Mouse (Mus musculus) adipocyte (in vitro differentiated cells): ENCODE results near the gene Ppfibp1.

Source experiments
- DNase-seq: peaks from one replicate; pipeline ENCODE4 v3.0.0-alpha.2; 2016; ENCODE audit warnings: low spot score

Ppfibp1 gene

GRCm38 (mm10) chr6:146995878-146996277, 107.6 kb downstream of the Ppfibp1 start:
- no peak for DNase-seq

GRCm38 (mm10) chr6:146997006-146997405, 108.7 kb downstream of the Ppfibp1 start:
- no peak for DNase-seq

- DNase-seq: no peak
Observed at GRCm38 (mm10) chr6:146998710-146999109, 110.4 kb downstream of the Ppfibp1 start.

DNA sequence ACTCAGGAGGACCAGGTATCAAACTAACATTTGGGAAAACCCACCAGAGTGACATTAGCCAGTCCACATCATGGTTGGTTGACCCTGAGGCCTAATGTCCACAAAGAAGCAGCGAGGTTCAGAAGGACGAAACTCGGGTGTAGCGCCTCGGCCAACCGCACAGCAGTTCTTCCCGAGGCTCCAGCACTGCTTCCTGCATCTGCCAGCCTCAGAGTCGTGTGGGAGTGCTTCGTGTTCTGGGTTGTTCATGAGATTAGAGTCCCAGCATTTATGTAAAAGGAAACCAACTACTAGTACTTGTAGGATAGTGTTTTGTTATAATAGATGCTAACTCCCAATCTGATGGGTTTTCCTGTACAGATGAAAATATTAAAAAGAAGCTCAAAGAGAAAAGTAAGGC, 111.0 kb downstream of the Ppfibp1 start:
- no peak for DNase-seq

DNA sequence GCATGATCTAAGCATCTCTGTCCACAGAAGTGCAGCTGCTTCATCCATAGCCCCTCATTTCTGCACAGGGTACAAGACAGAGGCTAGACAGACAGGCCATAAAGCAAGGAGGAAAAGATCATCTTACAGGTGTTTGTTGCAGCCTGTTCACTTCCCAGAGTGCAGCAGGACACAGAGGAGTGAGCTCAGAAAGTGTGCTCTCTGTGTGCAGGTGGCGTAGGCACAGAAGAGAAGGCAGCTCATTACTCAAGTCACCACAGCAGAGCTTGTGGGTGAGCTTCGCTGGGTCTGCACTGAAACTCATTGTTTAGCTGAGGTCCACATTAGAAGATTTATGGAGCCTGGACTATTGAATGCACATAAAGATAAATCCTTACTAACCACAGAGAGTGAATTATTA, 111.5 kb downstream of the Ppfibp1 start:
- no peak for DNase-seq

DNA sequence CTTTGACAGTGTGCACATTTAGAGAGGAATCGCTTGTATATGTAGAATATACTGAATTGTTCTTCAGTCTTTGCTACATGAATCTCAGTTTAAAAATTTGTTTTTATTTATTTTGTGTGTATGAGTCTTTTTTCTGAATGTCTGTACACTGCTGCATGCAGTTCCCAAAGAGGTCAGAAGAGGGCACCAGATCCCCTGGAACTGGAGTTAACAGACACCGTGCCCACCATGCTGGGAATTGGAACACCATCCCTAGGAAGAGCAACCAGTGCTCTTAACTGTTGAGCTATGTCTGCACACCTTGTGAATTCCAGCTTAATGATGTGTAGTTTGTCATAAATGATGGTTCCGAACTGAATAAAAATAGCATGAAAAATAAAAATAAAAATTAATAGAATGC, 119.9 kb downstream of the Ppfibp1 start:
- peak; percentile 46 for DNase-seq

DNA sequence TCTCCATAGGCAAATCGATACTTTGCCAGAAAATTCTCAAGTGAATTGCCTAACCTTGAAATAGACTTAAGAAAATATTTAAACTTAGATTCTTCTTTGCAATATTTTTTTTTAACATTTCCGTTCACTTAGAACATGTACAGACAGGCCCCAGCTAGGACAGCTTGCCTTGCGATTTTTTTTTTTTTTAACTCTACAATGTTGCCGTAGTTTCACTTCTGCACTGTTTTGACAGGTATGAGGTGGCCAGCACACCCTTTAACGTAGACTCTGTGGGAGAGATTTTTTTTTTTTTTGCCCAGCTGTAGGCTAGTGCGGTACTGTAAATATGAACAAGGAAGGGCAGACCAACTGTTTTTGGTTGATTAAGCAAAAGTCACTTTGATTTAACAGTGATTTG, 122.1 kb downstream of the Ppfibp1 start:
- no peak for DNase-seq

DNA sequence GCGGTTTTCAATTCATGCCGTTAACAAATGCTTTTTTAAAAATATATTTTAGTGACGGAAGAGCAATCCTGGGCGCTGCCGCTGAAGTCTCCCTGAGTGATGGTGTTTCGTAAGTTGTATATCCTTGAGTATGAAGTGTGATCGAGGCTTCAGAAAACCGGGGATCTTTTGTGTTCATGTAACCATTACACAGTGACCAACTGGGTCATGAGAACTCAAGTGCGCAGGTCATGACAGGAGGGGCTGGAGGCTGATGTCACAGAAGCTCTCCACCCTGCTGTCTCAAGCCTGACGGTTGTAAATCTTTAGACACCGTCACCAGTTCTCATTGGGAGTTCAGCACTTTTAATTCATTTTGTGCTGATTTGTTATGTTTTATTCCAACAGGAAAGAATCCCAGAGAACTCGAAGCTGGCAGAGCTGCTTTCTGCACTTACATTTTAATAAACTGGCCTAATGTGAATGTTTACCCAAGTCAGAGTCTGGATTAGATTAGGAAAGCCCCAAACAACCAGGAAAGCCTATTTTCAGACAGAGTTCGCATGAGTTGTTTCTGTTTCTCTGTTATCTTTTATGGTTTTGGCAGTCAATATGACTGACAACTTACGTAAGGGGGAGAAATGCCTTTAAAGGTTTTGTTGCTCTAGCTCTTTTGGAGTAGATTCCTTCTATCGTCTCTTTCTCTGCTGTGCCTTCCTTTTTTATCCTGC, 122.7 kb downstream of the Ppfibp1 start:
- peak; percentile 67 for DNase-seq

- DNase-seq: no peak
Observed at GRCm38 (mm10) chr6:147011555-147011954, 123.3 kb downstream of the Ppfibp1 start.

DNA sequence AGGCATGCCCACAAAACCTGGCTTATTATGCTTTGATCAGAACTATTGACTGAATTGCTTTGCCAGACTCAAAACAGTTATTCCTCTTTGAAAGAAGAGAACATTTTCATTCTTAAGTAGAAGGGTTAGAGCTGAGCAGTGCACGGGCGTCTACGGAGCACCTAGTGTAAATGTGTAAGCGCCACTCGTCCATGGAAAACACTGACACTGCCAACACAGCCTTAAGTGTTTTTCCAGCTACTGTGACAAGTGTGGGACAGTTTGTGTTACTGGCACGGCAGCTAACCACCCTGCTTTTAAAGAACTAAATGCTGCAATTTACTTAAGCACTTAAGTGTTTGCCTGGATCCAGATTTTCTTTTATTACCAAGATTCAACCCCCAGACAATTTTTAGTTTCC, 123.7 kb downstream of the Ppfibp1 start:
- DNase-seq: no peak

DNA sequence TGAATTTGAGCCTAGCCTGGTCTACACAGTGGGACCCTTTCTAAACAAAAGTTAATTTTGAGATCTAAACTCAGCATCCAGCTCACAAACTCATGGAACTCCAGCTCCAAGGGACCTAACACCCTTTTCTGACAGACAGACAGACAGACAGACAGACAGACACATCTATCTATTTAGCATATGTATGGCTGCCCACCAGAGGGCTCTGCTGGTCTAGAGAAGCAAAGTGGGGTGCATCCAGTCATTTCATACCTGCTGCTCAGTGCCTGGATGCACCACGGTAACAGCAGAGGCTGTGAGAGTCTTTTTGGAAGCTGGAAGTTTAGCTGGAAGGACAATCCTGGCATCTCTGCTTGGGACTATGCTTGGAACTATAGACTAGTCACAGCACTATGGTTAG, 125.3 kb downstream of the Ppfibp1 start:
- no peak for DNase-seq

- DNase-seq: no peak
Observed at GRCm38 (mm10) chr6:147017906-147018305, 129.6 kb downstream of the Ppfibp1 start.

- DNase-seq: no peak
Observed at GRCm38 (mm10) chr6:147018364-147018763, 130.1 kb downstream of the Ppfibp1 start.

GRCm38 (mm10) chr6:147021181-147021580, 132.9 kb downstream of the Ppfibp1 start:
- DNase-seq: no peak

GRCm38 (mm10) chr6:147022375-147023132, 134.3 kb downstream of the Ppfibp1 start:
- no peak for DNase-seq

GRCm38 (mm10) chr6:147023133-147023395, 134.8 kb downstream of the Ppfibp1 start:
- DNase-seq: no peak

DNA sequence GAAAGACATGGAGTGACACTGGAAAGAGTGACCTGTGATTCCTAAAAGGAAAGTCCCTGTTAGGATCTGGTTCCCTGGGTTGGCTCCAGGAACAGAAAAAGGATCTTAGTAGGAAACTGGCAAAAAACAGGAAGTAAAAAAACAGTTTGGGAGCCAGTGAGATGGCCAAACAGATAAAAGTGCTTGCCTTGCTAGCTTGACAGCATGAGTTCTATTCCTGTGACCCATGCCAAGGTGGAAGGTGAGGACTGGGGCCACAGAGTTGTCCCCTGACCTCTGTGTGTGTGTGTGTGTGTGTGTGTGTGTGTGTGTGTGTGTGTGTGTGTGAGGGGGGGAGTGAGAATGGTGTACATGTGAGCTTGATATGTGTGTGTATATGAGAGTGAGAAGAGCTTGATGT, 135.3 kb downstream of the Ppfibp1 start:
- DNase-seq: no peak

DNA sequence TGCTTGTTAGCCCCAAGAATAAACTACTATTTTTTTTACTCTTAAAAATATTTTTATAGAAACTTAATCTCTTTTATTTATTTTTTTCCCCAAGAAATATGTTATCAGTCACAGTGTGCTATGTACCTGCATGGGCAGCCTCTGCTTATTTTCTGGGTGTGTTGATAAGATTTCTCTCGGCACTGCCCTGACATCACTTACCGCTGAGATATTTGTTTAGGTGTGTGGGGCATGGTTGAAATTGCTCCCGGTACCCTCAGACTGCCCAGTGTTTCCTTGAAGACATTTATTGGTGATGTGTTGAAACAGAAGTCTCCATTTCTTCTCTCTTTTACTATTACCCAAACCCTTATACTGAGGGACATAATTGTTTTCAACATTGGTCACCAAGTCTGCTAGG, 136.5 kb downstream of the Ppfibp1 start:
- DNase-seq: no peak

DNA sequence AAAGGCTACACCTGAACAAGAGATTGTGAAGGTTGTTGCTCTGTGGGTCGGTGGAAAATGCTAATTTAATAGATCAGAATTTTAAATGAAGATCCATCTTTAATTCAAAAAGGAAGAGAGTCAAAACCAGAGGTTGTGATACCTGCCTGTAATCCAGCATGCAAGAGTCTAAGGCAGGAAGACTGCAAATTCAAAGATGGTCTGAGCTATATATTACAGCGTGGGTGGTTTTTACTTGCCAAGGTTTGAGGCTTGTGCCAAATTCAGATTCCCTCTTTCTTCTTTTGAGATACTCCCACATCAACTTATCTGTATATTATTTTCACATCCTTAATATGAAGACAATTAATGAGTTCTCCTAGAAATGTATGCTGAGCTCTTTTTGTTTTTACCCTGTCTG, 140.1 kb downstream of the Ppfibp1 start:
- no peak for DNase-seq

DNA sequence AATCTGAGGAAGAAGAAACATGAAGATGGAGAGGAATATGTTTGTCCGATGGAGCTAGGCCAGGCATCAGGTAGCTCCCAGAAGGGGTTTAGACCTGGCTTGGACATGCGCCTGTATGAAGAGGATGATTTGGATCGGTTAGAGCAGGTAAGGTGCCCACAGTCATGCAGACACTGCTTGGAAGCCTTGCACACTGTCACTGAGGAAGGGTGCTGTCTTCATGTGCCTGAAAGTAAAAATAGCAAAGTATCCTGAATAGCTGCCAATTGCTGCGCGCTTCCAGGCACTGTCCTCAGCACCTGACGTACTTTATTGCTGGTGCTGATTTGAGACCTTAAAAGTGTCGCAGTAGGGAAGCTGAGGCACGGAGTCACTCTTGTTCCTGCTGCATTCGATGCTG, 141.3 kb downstream of the Ppfibp1 start:
- DNase-seq: no peak

DNA sequence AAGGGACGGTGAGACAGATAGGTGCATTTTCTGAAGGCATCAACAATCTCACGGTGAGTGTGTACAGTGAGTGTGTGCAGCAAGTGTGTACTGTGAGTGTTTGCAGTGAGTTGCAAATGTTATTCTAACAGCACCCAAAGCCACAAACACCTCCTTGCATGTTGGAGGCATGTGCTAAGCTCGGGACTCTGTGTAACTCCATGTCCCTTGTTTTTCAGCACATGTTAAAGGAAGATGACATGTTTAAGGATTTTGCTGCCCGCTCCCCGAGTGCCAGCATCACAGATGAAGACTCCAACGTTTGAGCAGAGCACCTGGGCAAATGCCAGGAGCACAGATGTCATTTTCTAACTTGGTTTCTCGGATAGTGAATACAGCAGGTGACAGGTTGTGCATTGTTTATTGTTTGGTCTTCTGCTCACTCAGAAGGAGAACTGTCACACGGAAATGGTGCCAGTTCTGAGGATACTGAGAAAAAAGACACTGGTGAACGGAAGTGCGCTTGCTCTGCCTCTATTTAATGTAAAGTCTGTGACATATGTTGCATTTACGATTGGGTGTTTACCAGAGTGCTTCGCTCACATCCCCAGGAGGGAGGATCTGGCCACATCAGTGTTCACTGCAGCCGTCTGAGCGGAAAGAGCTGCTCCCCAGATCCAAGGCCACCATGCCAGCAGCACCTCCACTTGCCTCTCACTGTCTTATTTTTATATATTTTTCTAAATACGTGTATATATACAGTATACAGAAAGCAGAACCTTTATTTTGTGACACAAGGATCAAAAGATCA, 142.0 kb downstream of the Ppfibp1 start:
- no peak for DNase-seq

GRCm38 (mm10) chr6:147032303-147032925, 144.1 kb downstream of the Ppfibp1 start, which contains the start of gene Rep15:
Rep15 (plus strand) TSS chr6:147032584.
- no peak for DNase-seq
